Mouse (Mus musculus) forebrain, embryonic 10.5 days (tissue): ENCODE measurements around the gene Nedd9. TPM values are rescaled to one million over a fixed set of nuclear protein-coding genes. Genes with fewer than 3 reads are reported as not detected.

Source experiments
- DNase-seq: peaks from one replicate; pipeline ENCODE4 v3.0.0-alpha.2; 2017; ENCODE audit warnings: low spot score; ENCODE audit errors: extremely low spot score
- H3K27ac ChIP-seq: fragments of 300-500 bp; sonication (generic); 2 replicates; pipeline ENCODE4 v1.5.1; 2016; ENCODE audit warnings: mild to moderate bottlenecking
- H3K27me3 ChIP-seq: fragments of 300-500 bp; sonication (generic); 2 replicates; pipeline ENCODE4 v1.6.1; 2016; ENCODE audit warnings: mild to moderate bottlenecking; ENCODE audit not compliant: poor library complexity, severe bottlenecking
- H3K36me3 ChIP-seq: fragments of 300-500 bp; sonication (generic); replicated peaks from 2 replicates; pipeline ENCODE4 v1.6.1; 2016; ENCODE audit warnings: mild to moderate bottlenecking, moderate library complexity
- H3K4me1 ChIP-seq: fragments of 300-500 bp; sonication (generic); 2 replicates; pipeline ENCODE4 v1.6.1; 2016
- H3K4me3 ChIP-seq: fragments of 300-500 bp; sonication (generic); 2 replicates; pipeline ENCODE4 v1.5.1; 2016; ENCODE audit warnings: mild to moderate bottlenecking, moderate library complexity
- H3K9me3 ChIP-seq: fragments of 300-500 bp; sonication (generic); 2 replicates; pipeline ENCODE4 v1.6.1; 2016; ENCODE audit warnings: mild to moderate bottlenecking, moderate library complexity
- WGBS: fragments of 180-500 bp; shearing (Covaris S2); methylation state at CpG from one replicate; pipeline ENCODE4 v1.1.7; 2016; 5-methylcytosine and 5-hydroxymethylcytosine counted together
- polyA plus RNA-seq: library from polyadenylated mRNA; unstranded; fragments of >200 nt; fragmentation: Nextera tagmentation; extraction: Ambion mirVana; gene quantifications from 2 replicates; pipeline ENCODE4 v1.2.1, GENCODE M21; 2016

The Nedd9 gene
- polyA plus RNA-seq, 1 experiment from 2014 or later, result 18.4 TPM

DNA sequence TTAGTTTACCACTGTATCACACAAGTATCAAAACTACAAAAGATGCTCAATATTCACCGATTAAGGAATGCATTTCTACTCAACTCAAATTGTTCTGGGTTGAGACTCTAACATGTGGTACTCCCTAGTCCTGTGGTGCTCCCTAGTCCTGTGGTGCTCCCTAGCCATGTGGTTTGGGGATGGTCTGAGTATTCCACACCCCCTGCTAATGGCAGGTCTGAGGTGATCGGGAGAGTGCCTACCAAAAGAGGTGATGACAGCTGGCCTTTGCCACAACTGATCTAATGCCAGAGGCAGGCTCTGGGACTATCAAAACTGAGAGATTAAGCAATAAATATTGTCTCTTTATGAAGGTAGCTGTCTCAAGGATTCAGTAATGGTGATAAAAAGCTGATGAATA is 149.8 kb downstream of the Nedd9 start:
- Histone ChIP-seq H3K9me3 (no peaks in the 10 kb centered on the region), H3K4me1 (peaks cover 21% of the 10 kb centered on the region), H3K27me3 (no peaks in the 10 kb centered on the region), H3K36me3 (peaks cover 79% of the 10 kb centered on the region), H3K27ac (no peak overlapping the region), H3K4me3 (no peak overlapping the region)
- no peak for DNase-seq
- 95% methylated on average over 2 of the region's 2 CpGs for WGBS

DNA sequence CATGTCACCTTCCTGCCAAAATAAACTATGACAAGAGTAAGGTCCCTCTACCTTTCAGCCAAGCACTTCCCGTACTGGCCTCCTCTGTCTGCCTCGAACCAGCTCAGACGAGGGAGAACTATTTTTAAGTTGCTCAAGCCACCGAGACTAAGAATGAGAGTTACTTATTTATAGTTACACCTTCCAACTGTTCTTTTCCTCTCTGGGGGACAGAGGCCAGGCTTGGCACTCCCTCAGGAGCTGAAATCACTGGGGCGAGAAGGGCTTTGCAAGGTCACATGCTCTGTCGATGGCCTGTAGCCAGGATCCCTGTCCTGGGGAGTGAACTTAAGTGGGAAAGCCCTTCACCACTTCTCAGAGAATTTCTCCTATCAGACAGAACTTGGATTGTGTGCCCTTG is 150.9 kb downstream of the Nedd9 start:
- Histone ChIP-seq H3K9me3 (no peaks in the 10 kb centered on the region), H3K36me3 (peaks cover 76% of the 10 kb centered on the region), H3K27me3 (no peaks in the 10 kb centered on the region), H3K27ac (no peak overlapping the region), H3K4me3 (no peak overlapping the region), H3K4me1 (peaks cover 19% of the 10 kb centered on the region)
- DNase-seq, result no peak
- 77% methylated on average over 6 of the region's 6 CpGs for whole genome bisulfite sequencing

DNA sequence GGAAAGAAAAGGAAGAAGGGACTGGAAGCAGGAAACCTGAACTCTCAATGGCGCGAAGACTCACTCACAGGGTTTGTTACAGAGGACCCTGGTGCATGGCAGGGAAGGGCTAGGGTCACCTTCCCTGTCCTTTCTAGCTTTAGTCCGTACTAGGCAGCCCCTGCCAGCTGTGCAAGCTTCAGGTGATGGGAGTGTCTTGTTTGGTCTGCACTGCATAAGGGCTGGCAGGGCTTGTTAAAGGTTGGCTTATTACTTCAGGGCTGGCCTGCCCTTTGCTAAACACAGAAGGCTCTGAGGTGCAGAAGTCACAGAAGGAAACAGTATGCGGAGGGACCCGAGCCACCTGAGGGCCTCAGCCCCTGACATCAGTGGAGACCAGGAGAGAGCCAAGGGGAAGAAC is 151.4 kb downstream of the Nedd9 start:
- no peak overlapping the region for H3K4me3 ChIP-seq
- no peak overlapping the region for H3K27ac ChIP-seq
- no peaks in the 10 kb centered on the region for H3K9me3 ChIP-seq
- 87% methylated on average over 5 of the region's 5 CpGs for WGBS
- peaks cover 22% of the 10 kb centered on the region for H3K4me1 ChIP-seq
- no peaks in the 10 kb centered on the region for H3K27me3 ChIP-seq
- DNase-seq, result no peak
- peaks cover 77% of the 10 kb centered on the region for H3K36me3 ChIP-seq

DNA sequence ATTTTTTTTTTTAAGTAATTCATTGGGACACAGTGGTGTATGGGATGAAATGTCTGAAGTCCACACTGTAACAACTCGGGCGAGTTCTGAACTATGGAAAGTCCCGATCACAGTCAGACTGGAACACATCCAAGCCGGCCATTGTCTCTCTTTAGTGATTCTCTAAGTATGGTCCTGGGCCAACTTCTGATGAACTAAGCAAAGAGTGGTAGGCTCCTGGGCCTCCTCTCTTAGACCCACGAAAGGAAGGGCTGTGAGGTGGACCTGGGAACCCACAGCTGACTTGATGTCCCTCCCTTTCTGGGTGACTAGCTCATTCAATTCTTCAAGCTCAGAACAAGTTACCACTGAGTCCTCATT is 152.5 kb downstream of the Nedd9 start:
- Histone ChIP-seq H3K4me1 (peaks cover 18% of the 10 kb centered on the region), H3K36me3 (peaks cover 81% of the 10 kb centered on the region), H3K9me3 (no peaks in the 10 kb centered on the region), H3K27ac (no peak overlapping the region), H3K4me3 (no peak overlapping the region), H3K27me3 (no peaks in the 10 kb centered on the region)
- WGBS, result 95% methylated on average over 5 of the region's 5 CpGs
- DNase-seq, result no peak

DNA sequence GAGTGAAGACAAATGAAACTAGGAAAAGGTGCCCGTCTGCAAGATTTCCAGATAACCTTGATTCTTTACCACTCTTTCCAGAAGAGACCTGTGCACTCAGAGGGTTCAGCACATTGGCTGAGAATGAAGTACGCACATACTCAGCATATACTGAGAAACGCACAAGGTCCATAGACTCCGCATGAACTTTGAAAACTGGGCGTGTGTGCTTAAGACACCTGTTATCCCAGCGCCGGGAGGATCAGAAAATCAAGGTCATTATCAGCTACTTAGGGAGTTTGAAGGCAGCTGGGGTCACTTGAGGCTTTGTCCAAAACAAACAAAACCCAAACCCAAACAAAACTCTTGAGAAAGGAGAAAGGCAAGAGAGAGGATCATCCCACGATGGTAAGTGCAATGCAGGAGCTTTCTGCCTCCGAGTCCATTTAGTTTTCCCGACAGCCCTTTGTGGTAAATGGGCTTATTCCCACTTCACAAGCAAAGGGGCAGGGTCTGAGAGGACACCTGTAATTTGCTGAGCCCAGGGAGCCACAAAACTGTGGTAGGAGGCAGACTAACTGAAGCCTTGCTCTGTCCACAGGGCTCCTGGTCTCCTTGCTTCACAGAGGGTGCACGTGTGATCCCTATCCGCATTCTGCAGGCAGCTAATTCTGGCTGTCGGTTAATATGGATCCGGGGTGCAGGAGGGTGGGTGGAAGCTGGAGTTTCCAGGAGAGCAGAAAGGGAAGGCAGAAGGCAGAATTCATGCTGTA is 153.1 kb downstream of the Nedd9 start:
- peaks cover 76% of the 10 kb centered on the region for H3K36me3 ChIP-seq
- no peak for DNase-seq
- no peaks in the 10 kb centered on the region for H3K9me3 ChIP-seq
- 83% methylated on average over 14 of the region's 14 CpGs for WGBS
- H3K4me1 ChIP-seq, result peaks cover 16% of the 10 kb centered on the region
- H3K27ac ChIP-seq, result no peak overlapping the region
- no peak overlapping the region for H3K4me3 ChIP-seq
- no peaks in the 10 kb centered on the region for H3K27me3 ChIP-seq

DNA sequence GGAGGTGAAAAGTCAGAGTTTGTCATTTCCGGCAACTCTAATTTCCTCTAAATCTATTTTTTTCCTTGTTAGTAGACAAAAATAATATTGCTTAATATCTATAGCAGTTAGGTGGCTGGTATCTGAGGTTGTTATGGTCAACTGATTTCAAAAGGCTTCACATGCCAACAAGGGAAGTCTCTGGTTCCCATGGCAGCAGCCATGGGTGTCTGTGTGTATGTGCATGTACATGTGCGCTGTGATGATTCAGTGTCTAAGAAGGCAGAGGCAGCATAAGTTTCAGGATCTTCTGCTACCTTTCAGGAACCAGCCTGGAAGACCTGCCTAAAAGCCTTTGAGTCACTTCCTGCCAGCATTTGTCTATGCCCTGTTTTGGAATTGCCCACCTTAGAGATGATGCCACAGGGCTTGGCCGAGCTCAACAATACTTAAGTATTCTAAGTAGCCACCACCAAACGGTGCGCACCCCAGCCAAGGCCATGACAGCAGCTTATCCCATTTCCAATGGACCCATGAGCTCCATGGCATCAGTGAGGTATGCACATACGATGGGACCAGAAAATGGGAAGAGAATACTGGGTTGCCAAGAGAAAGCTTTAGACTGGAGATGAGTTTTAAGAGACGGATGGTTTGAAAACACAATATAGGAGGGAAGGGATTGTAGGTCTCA is 155.4 kb downstream of the Nedd9 start:
- Histone ChIP-seq H3K27me3 (no peaks in the 10 kb centered on the region), H3K4me3 (no peak overlapping the region), H3K9me3 (no peaks in the 10 kb centered on the region), H3K27ac (no peak overlapping the region), H3K4me1 (peaks cover 33% of the 10 kb centered on the region), H3K36me3 (peaks cover 57% of the 10 kb centered on the region)
- no peak for DNase-seq
- 93% methylated on average over 7 of the region's 7 CpGs for WGBS

DNA sequence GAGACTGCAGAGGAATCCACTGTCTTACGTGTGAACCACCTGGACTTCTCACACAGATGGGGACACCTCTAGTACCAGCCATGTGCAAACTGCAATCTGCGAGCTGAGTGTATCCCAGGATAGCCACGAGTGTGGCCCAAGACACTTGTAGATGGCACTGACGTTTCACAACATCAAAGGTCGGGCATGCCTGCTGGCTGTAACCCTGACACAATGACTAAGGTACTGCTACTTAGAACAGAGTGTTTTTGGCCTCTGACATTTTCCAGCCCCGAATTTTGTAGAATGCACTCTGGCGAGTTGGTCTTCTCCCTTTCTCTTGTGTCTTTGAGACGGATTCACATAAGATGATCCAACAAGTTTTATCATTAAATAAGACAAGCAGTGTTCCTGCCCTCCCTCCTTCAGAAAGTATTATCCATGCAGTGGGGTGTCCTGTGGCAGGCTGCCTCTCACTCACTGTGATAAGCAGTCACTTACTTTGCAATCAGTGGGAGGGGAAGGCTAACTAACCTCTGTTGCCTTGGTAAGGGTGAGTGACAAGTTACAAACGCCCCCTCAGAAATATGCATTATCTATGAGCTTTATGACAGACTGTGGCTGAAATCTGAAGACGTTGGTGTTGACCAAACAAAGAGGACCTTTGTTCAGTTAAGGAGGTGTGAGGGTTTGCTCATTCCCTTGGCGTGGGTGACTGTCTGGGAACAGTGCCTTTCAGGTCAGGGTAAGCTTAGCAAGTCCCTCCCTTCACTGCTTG is 156.4 kb downstream of the Nedd9 start:
- H3K27me3 ChIP-seq, result no peaks in the 10 kb centered on the region
- H3K9me3 ChIP-seq, result no peaks in the 10 kb centered on the region
- no peak for DNase-seq
- peaks cover 33% of the 10 kb centered on the region for H3K4me1 ChIP-seq
- 80% methylated on average over 11 of the region's 11 CpGs for WGBS
- peaks cover 51% of the 10 kb centered on the region for H3K36me3 ChIP-seq
- H3K27ac ChIP-seq, result no peak overlapping the region
- H3K4me3 ChIP-seq, result no peak overlapping the region

DNA sequence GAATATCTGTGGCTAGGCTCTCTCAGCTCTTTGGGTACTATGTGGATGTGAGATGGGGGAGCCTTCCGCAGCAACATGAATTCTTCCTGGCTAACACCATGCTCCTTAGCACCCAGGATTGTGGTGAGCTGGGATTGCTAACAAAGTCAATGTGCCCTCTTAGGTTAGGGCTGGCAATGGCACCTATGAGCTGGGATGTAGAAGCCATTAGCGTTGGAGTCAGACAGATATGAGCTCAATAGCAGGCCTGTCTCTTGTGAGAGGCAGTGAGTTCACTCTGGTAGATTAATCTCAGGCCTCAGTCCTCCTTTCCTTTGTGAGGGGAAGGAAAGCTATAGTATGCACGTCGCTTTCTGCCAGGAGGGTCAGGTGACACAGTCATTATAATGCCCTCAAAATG is 157.1 kb downstream of the Nedd9 start:
- H3K9me3 ChIP-seq, result no peaks in the 10 kb centered on the region
- H3K27me3 ChIP-seq, result no peaks in the 10 kb centered on the region
- no peak for DNase-seq
- H3K4me1 ChIP-seq, result peaks cover 33% of the 10 kb centered on the region
- H3K4me3 ChIP-seq, result no peak overlapping the region
- 91% methylated on average over 4 of the region's 4 CpGs for whole genome bisulfite sequencing
- peaks cover 48% of the 10 kb centered on the region for H3K36me3 ChIP-seq
- H3K27ac ChIP-seq, result no peak overlapping the region

DNA sequence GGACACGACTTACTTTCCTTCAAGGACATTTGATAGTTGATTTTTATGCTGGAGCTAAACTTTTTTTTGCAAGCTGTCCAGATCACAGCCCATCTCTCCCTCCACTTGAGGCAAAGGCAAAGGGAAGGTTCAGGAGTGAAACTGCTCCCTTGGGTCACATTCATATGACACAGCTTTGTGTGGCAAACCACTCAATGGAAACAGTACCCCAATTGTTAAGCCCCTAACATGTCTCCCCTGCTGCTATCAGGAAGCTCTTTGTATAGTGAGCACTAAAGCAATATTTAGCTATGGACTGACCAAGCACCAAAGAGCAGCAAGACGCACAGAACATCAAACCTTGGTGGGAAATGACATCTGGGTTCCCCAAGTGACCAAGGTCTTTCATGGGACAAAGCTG is 158.7 kb downstream of the Nedd9 start:
- H3K4me3 ChIP-seq, result no peak overlapping the region
- H3K4me1 ChIP-seq, result peaks cover 31% of the 10 kb centered on the region
- no peaks in the 10 kb centered on the region for H3K27me3 ChIP-seq
- WGBS, result 60% methylated on average over 2 of the region's 2 CpGs
- peaks cover 44% of the 10 kb centered on the region for H3K36me3 ChIP-seq
- no peaks in the 10 kb centered on the region for H3K9me3 ChIP-seq
- DNase-seq, result no peak
- H3K27ac ChIP-seq, result no peak overlapping the region

DNA sequence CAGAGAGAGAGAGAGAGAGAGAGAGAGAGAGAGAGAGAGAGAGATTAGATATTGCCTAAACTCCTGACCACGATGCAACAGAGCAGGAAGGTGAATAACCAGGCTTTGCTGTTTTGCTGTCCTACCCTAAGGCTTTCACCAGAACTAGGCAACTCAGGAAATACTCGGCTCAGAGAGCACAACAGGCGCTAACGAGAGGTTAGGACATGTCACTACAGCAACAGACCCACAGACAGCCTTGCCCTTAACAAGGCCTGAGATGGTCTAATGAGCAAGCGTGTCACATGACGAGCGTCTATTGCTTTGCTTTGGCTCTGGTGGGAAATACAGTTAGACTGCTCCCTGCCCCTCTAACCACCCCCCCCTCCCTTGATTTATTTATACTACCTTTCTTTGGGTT is 159.6 kb downstream of the Nedd9 start:
- Histone ChIP-seq H3K36me3 (peaks cover 43% of the 10 kb centered on the region), H3K27ac (no peak overlapping the region), H3K4me3 (no peak overlapping the region), H3K27me3 (no peaks in the 10 kb centered on the region), H3K4me1 (peaks cover 31% of the 10 kb centered on the region), H3K9me3 (no peaks in the 10 kb centered on the region)
- DNase-seq, result no peak
- 70% methylated on average over 7 of the region's 7 CpGs for WGBS

DNA sequence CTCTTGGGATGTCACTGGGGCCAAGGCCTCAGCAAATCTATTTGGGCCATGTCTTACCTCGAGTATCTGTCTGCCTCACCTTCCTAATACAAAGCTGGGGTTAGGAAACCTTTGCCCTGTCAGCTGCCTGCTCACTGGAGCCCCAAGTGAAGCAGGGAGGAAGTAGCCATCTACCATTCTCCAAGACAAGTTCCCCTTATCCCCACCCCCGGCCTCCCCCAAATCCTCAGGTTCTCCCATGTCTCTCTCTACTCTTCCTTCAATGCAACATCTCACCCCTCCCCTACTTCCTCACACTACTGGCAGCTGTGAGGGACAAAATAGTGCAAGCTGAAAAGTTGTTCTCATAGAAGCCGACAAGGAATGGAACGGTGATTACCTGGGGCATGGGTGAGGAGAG is 161.0 kb downstream of the Nedd9 start:
- peaks cover 39% of the 10 kb centered on the region for H3K36me3 ChIP-seq
- no peak for DNase-seq
- H3K9me3 ChIP-seq, result no peaks in the 10 kb centered on the region
- H3K27ac ChIP-seq, result no peak overlapping the region
- no peak overlapping the region for H3K4me3 ChIP-seq
- H3K27me3 ChIP-seq, result no peaks in the 10 kb centered on the region
- 90% methylated on average over 4 of the region's 4 CpGs for WGBS
- peaks cover 31% of the 10 kb centered on the region for H3K4me1 ChIP-seq

DNA sequence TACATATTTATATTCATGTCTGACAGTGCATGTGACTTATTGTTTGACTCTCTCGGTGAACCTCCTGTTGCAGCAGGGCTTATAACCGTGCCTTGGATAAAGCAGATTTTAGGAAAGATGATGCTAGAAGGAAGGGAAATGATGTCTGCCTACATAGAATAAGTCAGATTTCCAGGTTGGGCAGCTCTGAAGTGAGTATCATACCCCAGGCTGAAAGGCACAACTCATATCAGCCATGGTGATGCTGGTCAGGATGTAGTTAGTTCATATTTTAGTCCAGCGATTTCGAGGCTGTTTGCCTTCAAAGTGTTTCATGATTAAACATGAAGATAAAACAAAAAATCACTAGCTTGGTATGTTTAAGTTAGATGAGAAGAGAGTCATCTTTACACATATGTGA is 161.8 kb downstream of the Nedd9 start:
- Histone ChIP-seq H3K27ac (no peak overlapping the region), H3K4me3 (no peak overlapping the region), H3K36me3 (peaks cover 33% of the 10 kb centered on the region), H3K9me3 (no peaks in the 10 kb centered on the region), H3K4me1 (peaks cover 30% of the 10 kb centered on the region), H3K27me3 (no peaks in the 10 kb centered on the region)
- 95% methylated on average over 4 of the region's 4 CpGs for WGBS
- no peak for DNase-seq

DNA sequence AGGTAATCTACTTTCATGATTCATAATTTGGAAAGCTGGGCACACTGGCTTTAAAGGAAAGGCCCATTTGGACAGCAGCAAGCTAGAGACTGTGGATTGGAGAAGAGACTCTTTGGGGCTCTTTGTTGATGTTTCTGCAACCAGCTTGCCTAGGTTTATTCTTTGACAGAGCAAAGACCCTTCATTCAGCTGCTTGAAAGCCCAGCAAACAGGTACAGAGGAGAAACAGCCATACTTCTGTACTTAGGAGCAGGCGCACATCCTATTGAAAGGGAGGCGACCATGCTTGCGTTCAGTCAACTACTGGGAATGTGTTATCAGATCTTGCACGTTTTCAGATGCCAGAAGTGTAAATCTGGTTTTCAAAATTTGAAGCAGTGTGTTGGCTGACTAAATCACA is 162.5 kb downstream of the Nedd9 start:
- Histone ChIP-seq H3K36me3 (peaks cover 28% of the 10 kb centered on the region), H3K27me3 (no peaks in the 10 kb centered on the region), H3K4me1 (peaks cover 27% of the 10 kb centered on the region), H3K27ac (no peak overlapping the region), H3K4me3 (no peak overlapping the region), H3K9me3 (no peaks in the 10 kb centered on the region)
- WGBS, result 82% methylated on average over 4 of the region's 4 CpGs
- DNase-seq, result no peak
